Mouse (Mus musculus) embryo, embryonic 9.5 days (tissue): ENCODE measurements around the gene Snx5.
A peak's percentile ranks its signal among the peaks of the same experiment; 100 is the strongest.

Experiments used
- DNase-seq: peaks from one replicate; pipeline ENCODE4 v3.0.0-alpha.2; 2017; ENCODE audit errors: extremely low spot score

Gene Snx5

GRCm38 (mm10) chr2:144228521-144229346, 42.0 kb downstream of the Snx5 start:
- DNase-seq, result no peak

- DNase-seq, result no peak
Measured at GRCm38 (mm10) chr2:144226906-144227586, 43.7 kb downstream of the Snx5 start.

- DNase-seq, result no peak
Measured at GRCm38 (mm10) chr2:144224351-144224750, 46.4 kb downstream of the Snx5 start.

- no peak for DNase-seq
Measured at GRCm38 (mm10) chr2:144215601-144216000, 55.1 kb downstream of the Snx5 start.

DNA sequence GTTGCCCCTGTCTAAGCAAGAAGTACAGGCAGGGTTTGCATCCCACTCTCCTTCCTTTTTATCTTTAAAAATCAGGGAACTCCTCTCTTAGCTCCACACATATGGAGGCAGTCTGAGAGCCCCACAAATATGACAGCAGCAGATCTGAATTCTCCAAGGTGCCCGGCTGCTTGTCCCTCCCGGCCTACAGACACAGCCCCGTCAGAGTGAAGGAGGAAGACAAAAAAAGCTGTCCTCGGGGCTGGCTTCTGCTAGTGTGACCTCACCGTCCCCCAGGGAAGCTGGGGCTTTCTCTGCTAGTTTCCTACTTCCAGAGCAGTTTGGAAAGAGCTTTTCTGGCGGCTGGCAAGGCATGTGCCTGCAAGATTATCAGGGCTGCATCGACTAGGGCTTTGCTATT, 55.5 kb downstream of the Snx5 start:
- peak; percentile 31 for DNase-seq

DNA sequence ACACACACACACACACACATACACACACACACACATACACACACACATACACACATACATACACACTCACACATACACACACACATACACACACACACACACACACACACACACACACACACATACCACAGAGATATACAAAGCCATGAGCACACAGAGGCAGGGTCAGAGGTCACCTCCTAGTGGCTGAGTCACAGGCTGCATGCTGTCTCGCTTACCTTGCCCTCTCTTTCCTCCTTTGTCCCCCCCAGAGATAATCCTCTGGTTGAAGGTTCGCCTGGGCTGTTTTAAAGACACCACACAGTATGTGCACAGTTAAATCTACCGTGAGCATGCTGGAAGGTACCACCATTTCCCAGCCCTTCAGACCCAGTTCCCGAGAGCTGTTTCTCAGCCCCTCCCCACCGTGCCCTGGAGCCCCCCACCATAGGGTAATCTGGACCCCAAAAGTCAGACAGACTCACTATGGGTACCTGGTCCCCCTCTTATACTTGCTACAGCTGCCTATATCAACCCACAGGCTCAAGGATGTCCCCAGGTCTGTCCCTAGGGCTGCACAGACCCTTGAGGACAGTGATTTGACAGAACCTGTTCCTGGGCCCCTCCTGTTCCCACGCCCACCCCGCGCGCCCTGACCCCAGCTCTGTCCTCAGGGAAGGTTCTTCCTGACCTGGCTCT, 56.1 kb downstream of the Snx5 start:
- no peak for DNase-seq

GRCm38 (mm10) chr2:144213803-144214202, 56.9 kb downstream of the Snx5 start:
- no peak for DNase-seq

GRCm38 (mm10) chr2:144209425-144209824, 61.3 kb downstream of the Snx5 start:
- no peak for DNase-seq

DNA sequence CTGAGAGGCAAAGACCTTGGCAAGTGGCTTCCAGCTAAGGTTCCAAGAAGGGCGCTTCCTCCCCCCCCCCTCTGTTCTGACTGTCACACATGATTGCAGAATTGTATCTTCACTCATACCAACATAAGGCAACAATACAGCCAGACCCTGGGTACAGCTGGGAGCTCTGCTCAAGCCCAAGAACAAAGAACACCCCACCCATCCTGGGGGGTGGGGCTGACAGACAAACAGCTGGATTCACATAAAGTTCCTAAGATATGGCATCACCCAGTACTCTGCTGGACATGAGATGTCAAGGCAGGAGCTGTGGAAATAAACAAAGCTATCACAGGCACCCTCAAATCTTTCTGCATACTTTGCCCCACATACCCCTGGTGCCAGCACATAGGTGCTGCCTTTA, 63.3 kb downstream of the Snx5 start:
- no peak for DNase-seq

- no peak for DNase-seq
Measured at GRCm38 (mm10) chr2:144203001-144203400, 67.7 kb downstream of the Snx5 start.

DNA sequence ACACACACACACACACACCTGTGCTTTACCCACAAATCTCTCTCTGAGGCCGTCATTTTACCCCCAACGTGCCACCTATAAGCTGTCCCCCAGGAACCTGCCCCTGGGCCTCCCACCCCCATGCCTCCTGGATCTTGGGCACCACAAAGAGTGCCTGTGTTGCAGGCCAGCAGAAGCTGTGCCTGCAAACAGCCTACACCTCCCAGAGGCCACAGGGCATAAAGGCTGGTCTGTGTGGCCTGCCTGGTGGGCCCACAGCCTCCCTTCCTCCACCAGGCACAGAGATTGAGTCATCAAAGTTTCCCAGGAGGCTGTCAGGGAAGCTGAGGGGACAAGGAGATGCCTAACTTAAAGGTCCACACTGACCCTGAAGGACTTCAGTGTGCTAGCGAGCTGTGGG, 68.1 kb downstream of the Snx5 start:
- no peak for DNase-seq

GRCm38 (mm10) chr2:144202151-144202550, 68.6 kb downstream of the Snx5 start:
- no peak for DNase-seq
